Mouse (Mus musculus) G1E (cell line): Measurements from ENCODE around the gene Fgfr2. TPM values are rescaled to one million over a fixed set of nuclear protein-coding genes. Genes with fewer than 3 reads are reported as not detected.

Source experiments
- ATAC-seq: 2 replicates; pipeline ENCODE4 v1.8.0; 2016; ENCODE audit warnings: mild to moderate bottlenecking; ENCODE audit not compliant: insufficient number of reproducible peaks, poor library complexity, low FRiP score, severe bottlenecking; ENCODE audit errors: extremely low read depth
- DNase-seq: peaks from one replicate; pipeline ENCODE4 v3.0.0; 2012; ENCODE audit warnings: low spot score
- H3K27me3 ChIP-seq: 2 replicates; pipeline ENCODE4 v1.6.1; 2012; ENCODE audit warnings: mild to moderate bottlenecking, low read length, inconsistent platforms; ENCODE audit not compliant: insufficient read depth
- H3K36me3 ChIP-seq: replicated peaks from 2 replicates; pipeline ENCODE3; 2012; ENCODE audit warnings: mild to moderate bottlenecking, inconsistent platforms
- H3K4me1 ChIP-seq: 2 replicates; pipeline ENCODE4 v1.6.1; 2012; ENCODE audit warnings: low read depth, low read length, inconsistent platforms, mixed read lengths; ENCODE audit not compliant: insufficient read depth
- H3K4me3 ChIP-seq: 2 replicates; pipeline ENCODE4 v1.5.1; 2012; ENCODE audit warnings: low read depth, mild to moderate bottlenecking, inconsistent platforms, low read length, moderate library complexity, mixed read lengths
- H3K9me3 ChIP-seq: replicated peaks from 2 replicates; pipeline ENCODE4 v1.6.1; 2012; ENCODE audit warnings: inconsistent platforms
- CTCF ChIP-seq: IDR thresholded peaks from 2 replicates; pipeline ENCODE4 v1.5.1; 2012; ENCODE audit warnings: low read depth, low read length, inconsistent platforms, mixed read lengths
- GATA1 ChIP-seq: IDR thresholded peaks from 2 replicates; pipeline ENCODE4 v1.6.1; 2012; ENCODE audit warnings: borderline replicate concordance, low read length, inconsistent platforms, mixed read lengths
- GATA2 ChIP-seq: IDR thresholded peaks from 2 replicates; pipeline ENCODE4 v1.6.1; 2012; ENCODE audit warnings: low read depth, low read length, inconsistent platforms, borderline replicate concordance
- POLR2AphosphoS5 ChIP-seq: IDR thresholded peaks from 2 replicates; pipeline ENCODE4 v1.6.1; 2012; ENCODE audit warnings: low read depth, low read length, inconsistent platforms; ENCODE audit not compliant: insufficient replicate concordance
- TAL1 ChIP-seq: conservative IDR thresholded peaks from 2 replicates; pipeline ENCODE4 v1.6.1; 2012; ENCODE audit warnings: low read depth, low read length, inconsistent platforms, mixed read lengths
- polyA plus RNA-seq: library from polyadenylated mRNA; stranded (reverse); fragments of >175 nt; gene quantifications from 2 replicates; pipeline ENCODE4 v1.2.3, GENCODE M21; 2012
- total RNA-seq, 2 experiments: library from RNA; stranded (forward) in 1 of 2; stranded (reverse) in 1 of 2; fragments of 200-1000 nt in 1 of 2; fragments of >200 nt in 1 of 2; fragmentation: Nextera tagmentation in 1 of 2; gene quantifications; 2 replicates each; pipeline ENCODE4 v1.2.3; 2014 to 2017

The Fgfr2 gene
- total and polyA plus RNA-seq, 3 experiments: 0.22 TPM; not detected in 2

DNA sequence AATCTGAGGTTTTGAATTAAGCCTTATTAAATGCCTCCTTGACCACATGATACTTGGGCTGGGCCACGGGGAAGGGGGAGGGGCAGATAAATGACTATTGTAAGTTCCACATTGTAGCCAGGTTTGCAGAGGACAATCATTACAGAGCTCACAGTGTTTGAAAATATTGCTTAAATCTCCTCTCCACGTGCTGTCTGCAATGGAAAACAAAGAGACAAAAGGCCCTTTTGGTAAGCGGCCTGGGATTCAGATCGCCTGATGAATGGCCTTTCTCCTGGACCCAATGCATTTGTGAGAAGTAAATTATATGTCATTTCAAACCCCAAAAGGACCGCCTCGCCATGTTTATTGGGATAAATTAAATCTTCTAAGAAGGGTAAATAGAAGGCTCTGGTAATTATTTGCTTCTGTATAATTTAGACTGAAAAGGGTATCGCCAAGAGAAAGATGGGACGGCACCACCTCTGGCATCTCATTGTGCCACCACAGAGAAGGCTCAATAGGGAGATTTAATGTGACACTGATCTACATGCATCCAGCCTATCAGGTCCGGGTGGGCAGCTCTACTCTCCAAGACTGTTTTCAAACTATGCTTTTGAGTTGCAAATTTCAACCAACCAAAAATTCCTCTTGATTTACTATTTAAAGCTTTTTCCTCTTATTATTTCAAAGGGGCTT, 1317.5 kb downstream of the Fgfr2 start:
- Histone ChIP-seq H3K9me3 (peaks cover 75% of the 10 kb centered on the region), H3K4me3 (no peak overlapping the region), H3K36me3 (no peaks in the 10 kb centered on the region), H3K4me1 (no peaks in the 10 kb centered on the region), H3K27me3 (no peaks in the 10 kb centered on the region)
- ATAC-seq (no peak), DNase-seq (no peak)
- no peak for TF ChIP-seq CTCF
- no peak for TF ChIP-seq POLR2AphosphoS5
- no peak for TF ChIP-seq GATA1
- TF ChIP-seq TAL1: no peak
- no peak for TF ChIP-seq GATA2

DNA sequence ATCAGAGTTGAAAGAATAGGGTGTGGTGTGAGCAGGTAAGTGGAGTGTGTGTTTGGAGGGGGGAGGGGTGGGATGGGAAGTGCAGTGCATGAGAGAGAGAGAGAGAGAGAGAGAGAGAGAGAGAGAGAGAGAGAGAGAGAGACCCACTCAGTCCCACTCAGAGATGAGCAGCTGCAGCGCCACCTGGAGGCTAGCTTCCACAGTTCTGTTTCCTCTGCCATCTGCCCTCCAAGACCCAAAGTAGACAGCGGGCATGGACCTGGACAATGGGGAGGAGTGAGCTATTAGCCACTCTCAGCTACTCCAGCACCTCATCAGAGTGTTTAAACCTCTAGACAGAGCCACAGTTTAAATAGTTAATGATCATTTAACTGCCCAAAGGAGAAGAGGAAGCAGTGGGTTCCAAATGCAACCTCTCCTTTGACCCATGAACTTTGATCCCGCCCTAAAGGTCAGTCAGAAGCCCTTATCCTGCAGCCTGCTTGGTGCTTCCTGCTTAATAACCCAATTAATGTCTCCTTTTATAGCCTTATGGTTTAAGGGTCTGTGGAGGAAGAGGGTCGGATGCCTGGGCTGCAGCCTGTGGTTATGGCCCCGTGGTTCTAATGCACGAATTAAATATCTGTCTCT, 1322.6 kb downstream of the Fgfr2 start:
- Histone ChIP-seq H3K27me3 (no peaks in the 10 kb centered on the region), H3K4me1 (no peaks in the 10 kb centered on the region), H3K36me3 (no peaks in the 10 kb centered on the region), H3K4me3 (no peak overlapping the region), H3K9me3 (peaks cover 70% of the 10 kb centered on the region)
- DNase-seq (no peak), ATAC-seq (no peak)
- TF ChIP-seq CTCF: no peak
- no peak for TF ChIP-seq GATA2

DNA sequence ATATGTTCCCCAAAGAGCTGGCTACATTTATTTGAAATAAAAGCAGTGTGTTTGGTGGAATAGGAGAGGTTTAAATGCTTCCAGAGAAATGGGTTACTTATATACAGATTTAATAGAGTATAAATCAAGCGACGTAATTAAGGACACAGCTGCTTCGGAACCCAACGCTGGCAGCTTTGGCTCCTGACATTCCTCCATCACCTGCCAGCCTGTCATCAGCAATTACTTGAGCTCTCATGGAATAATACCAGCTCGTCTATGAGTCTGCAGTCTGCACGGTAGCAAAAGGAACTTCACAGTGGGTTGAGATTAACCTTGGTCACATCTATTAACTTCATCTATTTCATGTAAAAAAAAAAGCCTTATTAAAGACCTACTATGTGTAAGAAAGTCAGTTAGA, 1326.0 kb downstream of the Fgfr2 start:
- Histone ChIP-seq H3K9me3 (peaks cover 63% of the 10 kb centered on the region), H3K4me1 (no peaks in the 10 kb centered on the region), H3K36me3 (no peaks in the 10 kb centered on the region), H3K4me3 (no peak overlapping the region), H3K27me3 (no peaks in the 10 kb centered on the region)
- DNase-seq: no peak
- no peak for ATAC-seq
- no peak for TF ChIP-seq TAL1
- TF ChIP-seq CTCF: no peak
- TF ChIP-seq GATA2: no peak
- no peak for TF ChIP-seq GATA1
- no peak for TF ChIP-seq POLR2AphosphoS5

DNA sequence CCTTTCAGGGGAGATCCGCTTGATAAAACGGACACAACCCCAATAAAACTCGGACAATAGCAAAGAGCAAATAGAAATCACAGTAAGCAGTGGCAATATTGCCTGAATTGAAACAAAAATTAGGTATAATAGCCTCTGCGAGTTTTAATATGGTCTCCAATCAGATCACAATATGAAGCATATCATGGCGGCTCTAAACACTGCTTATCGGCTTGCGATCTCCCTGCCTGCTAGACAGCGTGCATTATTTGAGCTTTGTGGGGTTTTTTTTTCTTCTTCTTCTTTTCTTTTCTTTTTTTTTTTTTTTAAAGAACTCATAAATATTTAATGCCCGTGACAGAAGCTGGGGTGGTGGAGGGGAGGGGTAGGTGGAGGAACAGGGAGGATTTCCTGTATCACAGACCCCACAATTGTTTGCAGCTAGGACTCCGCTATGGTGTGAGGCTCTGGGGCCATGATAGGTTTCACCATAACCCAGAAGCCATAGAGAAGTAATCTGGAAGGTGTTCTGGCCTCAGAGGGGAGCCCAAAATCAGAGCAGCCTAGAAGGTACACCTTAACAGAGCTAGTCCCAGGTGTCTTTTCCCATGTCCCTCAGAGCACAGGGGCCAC, 1334.4 kb downstream of the Fgfr2 start:
- ATAC-seq (no peak), DNase-seq (no peak)
- Histone ChIP-seq H3K9me3 (peaks cover 70% of the 10 kb centered on the region), H3K4me1 (no peaks in the 10 kb centered on the region), H3K27me3 (no peaks in the 10 kb centered on the region), H3K36me3 (no peaks in the 10 kb centered on the region), H3K4me3 (no peak overlapping the region)
- TF ChIP-seq GATA1 (no peak), TAL1 (no peak), GATA2 (no peak), CTCF (no peak), POLR2AphosphoS5 (no peak)

DNA sequence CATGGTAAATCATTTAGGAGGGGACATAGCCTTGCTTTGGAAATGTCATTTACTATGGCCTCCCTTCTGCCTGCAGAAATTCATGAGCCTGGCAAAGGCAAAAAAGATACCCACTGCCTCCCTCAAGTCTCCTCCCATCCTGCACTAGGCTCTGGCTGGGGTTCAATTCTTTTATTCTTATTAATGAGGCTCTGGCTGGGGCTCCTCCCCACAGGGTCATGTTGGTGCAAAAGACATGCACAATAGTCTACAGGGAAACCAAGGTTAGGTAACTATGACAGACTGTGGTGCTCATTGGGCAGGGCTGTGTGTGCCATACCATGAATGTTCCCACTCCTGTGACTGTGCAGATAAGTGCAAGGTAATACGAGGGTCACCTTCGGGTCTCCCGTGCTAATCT, 1337.4 kb downstream of the Fgfr2 start:
- ATAC-seq (no peak), DNase-seq (no peak)
- Histone ChIP-seq H3K36me3 (no peaks in the 10 kb centered on the region), H3K27me3 (no peaks in the 10 kb centered on the region), H3K9me3 (peaks cover 72% of the 10 kb centered on the region), H3K4me1 (no peaks in the 10 kb centered on the region), H3K4me3 (no peak overlapping the region)
- no peak for TF ChIP-seq GATA1
- no peak for TF ChIP-seq TAL1
- TF ChIP-seq GATA2: no peak
- no peak for TF ChIP-seq POLR2AphosphoS5
- no peak for TF ChIP-seq CTCF

DNA sequence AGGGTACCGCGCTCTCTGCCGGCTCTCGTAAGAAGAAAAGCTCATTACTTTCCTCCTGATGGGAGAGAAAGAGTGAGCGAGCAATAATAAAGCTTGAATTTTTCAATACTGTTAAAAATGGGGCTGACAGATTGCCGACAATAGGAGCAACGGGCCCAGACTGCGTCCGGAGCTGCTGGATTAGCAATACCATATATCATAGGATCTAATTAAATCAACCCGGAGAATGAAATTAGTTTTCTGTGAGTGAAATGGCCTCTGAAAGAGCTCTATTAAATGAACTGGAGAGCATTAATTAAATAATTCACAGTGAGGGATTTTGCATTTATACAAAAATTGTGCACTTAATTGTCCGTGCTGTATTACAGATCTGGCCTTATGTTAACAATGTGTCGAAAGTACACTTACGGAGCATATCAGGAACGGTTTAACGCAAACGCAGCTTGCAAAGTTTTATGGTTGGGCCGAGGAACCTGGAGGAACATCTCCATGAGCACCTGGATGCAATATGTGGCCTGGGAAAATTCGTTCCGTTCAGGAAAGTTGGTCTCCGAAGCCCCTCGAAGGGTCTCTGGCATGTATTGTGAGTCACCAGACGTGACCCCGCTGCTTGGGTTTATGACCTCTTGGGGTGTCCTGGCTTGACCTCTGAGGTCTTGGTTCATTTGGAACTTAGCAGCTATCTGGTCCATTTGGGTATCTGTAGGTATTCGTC, 1344.7 kb downstream of the Fgfr2 start:
- peaks cover 59% of the 10 kb centered on the region for H3K9me3 ChIP-seq
- H3K36me3 ChIP-seq: no peaks in the 10 kb centered on the region
- no peaks in the 10 kb centered on the region for H3K4me1 ChIP-seq
- no peak for DNase-seq
- no peak for ATAC-seq
- no peak overlapping the region for H3K4me3 ChIP-seq
- no peaks in the 10 kb centered on the region for H3K27me3 ChIP-seq
- no peak for TF ChIP-seq TAL1
- TF ChIP-seq POLR2AphosphoS5: no peak
- TF ChIP-seq GATA2: no peak
- no peak for TF ChIP-seq CTCF
- no peak for TF ChIP-seq GATA1
